Mouse (Mus musculus): ENCODE results near the gene Hadh.

GRCm38 (mm10) chr3:131292959-131293358 is 21.1 kb upstream of the Hadh start:
- TF ChIP-seq MYOG (IDR thresholded peaks at IDR 0.05; ENCODE audit: control insufficient read depth in 1 of 3, insufficient read depth in 1 of 3, insufficient read length in 2 of 3, low read depth in 2 of 3) (no peak), POLR2A (IDR thresholded peaks at IDR 0.05; ENCODE audit: insufficient read length, low read depth) (no peak), MAX (IDR thresholded peaks at IDR 0.05; ENCODE audit: low read depth) (no peak), TCF3 (IDR thresholded peaks at IDR 0.05; ENCODE audit: insufficient read length, low read depth) (no peak), USF1 (IDR thresholded peaks at IDR 0.05; ENCODE audit: low read depth) (no peak)

Measured in myocyte (in vitro differentiated cells).